Mouse (Mus musculus): ENCODE measurements around the gene Zc3h10. TPM values are rescaled to one million over a fixed set of nuclear protein-coding genes. Genes with fewer than 3 reads are reported as not detected.
"Not testable (repeated sequence)": the region's sequence is repeated elsewhere in the genome, so short reads cannot be mapped to it uniquely, and the experiment has no call there.

Zc3h10 gene
- polyA plus RNA-seq, 1 experiment from 2014 or later, result 15.4 TPM

DNA sequence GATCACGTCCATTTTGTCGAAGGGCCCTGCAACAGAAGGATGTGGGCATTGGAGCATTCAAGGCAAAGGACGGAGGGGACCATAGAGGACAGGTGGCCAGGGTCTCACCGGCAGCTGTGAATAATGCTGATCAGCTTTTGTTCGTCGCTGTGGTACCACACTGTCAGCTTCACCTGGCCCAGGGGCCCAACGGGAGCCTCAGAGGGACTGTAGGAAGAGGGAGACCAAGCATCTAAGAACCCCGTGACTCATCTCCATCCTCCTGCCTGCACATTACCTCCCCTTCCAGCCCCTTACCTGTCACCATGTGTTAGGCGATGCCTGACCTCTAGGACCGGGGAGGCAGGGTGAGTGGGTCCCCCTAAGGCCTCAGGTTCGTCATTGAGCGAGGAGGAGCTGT, 35.8 kb downstream of the Zc3h10 start:
- Histone ChIP-seq H3K4me3 (no peak overlapping the region), H3K36me3 (peaks cover 33% of the 10 kb centered on the region), H3K4me1 (peaks cover 5% of the 10 kb centered on the region; the same call in 1 of the 2 replicates), H3K9me3 (replicated peaks) (no peaks in the 10 kb centered on the region), H3K27me3 (ENCODE audit: low read depth, poor library complexity, severe bottlenecking) (peaks cover 20% of the 10 kb centered on the region), H3K27ac (replicated peaks) (no peak overlapping the region)
- WGBS, result 80% methylated on average over 12 of the region's 12 CpGs
- DNase-seq (ENCODE audit: low spot score), result no peak

DNA sequence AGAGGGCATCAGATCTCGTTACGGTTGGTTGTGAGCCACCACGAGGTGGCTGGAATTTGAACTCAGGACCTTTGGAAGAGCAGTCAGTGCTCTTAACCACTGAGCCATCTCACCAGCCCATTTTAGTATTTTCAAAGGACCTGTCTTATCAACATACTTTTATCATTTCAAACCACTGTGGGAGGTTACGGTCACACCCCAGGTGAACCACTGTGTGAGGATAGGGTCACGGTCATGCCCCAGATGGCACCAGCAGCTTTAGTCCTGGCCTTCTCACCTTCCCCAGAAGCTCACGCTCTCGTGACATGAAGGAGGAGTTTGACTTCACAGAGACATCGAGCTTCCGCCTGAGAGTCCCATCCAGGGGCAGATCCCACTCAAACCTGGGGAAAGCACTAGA, 36.4 kb downstream of the Zc3h10 start:
- 93% methylated on average over 9 of the region's 9 CpGs for WGBS
- peaks cover 33% of the 10 kb centered on the region for H3K36me3 ChIP-seq
- peaks cover 4% of the 10 kb centered on the region; the same call in 1 of the 2 replicates for H3K4me1 ChIP-seq
- DNase-seq (ENCODE audit: low spot score), result no peak
- peaks cover 15% of the 10 kb centered on the region for H3K27me3 ChIP-seq (ENCODE audit: low read depth, poor library complexity, severe bottlenecking)
- no peak overlapping the region for H3K4me3 ChIP-seq
- no peaks in the 10 kb centered on the region for H3K9me3 ChIP-seq (replicated peaks)
- no peak overlapping the region for H3K27ac ChIP-seq (replicated peaks)

DNA sequence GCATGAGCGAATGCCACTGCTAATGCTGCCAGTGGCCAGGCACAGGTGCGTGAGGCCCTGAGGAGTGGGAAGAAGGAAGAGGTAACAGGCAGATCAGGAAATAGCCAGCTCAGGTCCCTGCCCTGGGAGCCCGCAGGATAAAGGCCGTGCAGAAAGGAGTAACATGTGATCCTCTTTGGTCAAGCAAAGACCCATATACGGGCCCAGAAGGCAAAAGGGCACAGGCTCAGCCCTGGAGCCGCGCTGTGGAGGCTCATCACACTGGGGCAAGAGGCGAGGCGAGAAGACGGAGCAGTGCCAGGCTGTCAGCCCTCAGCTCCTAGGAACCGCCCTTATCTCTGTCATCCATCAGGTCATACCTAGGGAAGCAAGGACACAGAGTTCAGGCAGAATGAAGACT, 37.3 kb downstream of the Zc3h10 start:
- Histone ChIP-seq H3K9me3 (replicated peaks) (no peaks in the 10 kb centered on the region), H3K27me3 (ENCODE audit: low read depth, poor library complexity, severe bottlenecking) (peaks cover 6% of the 10 kb centered on the region), H3K27ac (replicated peaks) (no peak overlapping the region), H3K4me3 (no peak overlapping the region; the same call in 1 of the 2 replicates), H3K36me3 (peaks cover 32% of the 10 kb centered on the region), H3K4me1 (no peaks in the 10 kb centered on the region)
- DNase-seq (ENCODE audit: low spot score), result no peak
- WGBS, result 89% methylated on average over 11 of the region's 11 CpGs

DNA sequence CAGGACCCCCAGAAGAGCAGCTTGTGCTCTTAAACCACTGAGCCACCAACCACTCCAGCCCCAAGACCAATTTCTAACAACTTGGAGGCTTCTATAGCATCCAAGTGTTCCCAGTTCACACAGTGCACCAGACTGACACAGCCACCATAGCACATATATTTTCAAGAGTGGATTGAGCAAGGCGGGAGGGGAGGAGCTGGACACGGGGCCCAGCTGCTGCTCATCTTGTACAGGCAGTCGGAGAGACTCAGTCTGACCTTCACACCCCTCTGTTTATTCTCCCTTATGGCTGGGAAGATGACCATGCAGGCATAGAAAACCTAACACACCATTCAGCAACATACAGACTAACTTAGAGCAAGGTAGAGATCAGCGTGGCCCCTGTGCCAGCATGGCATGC, 37.7 kb downstream of the Zc3h10 start:
- peaks cover 27% of the 10 kb centered on the region for H3K36me3 ChIP-seq
- DNase-seq (ENCODE audit: low spot score), result no peak
- no peak overlapping the region for H3K27ac ChIP-seq (replicated peaks)
- H3K4me1 ChIP-seq, result no peaks in the 10 kb centered on the region
- 91% methylated on average over 4 of the region's 4 CpGs for WGBS
- H3K9me3 ChIP-seq (replicated peaks), result no peaks in the 10 kb centered on the region
- peaks cover 1% of the 10 kb centered on the region for H3K27me3 ChIP-seq (ENCODE audit: low read depth, poor library complexity, severe bottlenecking)
- no peak overlapping the region for H3K4me3 ChIP-seq

DNA sequence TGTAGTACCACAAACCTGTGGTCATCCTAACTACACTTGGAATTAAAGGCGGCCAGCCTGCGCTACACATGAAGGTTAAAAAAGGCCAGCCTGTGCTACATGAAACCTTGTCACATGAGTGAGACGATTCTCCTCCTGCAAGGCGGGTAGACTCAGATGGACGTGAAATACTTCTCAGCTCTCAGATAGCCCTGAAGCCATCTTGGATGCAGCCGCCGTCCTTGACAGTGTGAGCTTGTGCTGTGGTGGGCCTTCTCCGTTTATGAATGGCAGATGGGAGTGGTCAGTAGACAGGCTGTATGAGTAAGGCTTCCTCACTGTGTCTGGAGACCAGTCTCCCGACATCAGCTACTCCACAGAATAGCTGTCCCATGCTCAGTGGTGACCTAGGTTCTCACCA, 38.4 kb downstream of the Zc3h10 start:
- Histone ChIP-seq H3K4me3 (no peak overlapping the region), H3K9me3 (replicated peaks) (no peaks in the 10 kb centered on the region), H3K27ac (replicated peaks) (no peak overlapping the region), H3K27me3 (ENCODE audit: low read depth, poor library complexity, severe bottlenecking) (no peaks in the 10 kb centered on the region), H3K4me1 (no peaks in the 10 kb centered on the region), H3K36me3 (peaks cover 26% of the 10 kb centered on the region)
- DNase-seq (ENCODE audit: low spot score), result no peak
- WGBS, result 94% methylated on average over 9 of the region's 9 CpGs

DNA sequence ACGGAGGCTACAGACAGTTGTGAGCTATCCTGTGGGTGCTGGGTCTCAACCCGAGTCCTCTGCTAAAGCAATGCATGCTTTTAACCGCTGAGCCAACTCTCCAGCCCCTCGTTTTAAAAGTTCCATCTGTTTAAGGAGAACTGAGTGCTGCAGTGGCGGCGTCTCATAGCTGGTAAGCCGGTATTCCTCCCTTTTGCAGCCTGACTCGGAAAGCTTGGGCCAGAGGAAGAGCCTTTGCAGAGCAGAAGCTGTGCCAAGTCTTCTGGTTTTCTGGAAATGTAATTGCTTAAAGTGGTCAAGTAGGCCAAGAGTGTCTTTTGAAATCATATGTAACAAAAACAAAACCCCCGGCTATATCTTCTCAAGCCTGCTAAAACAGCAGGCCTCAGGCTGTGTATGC, 39.3 kb downstream of the Zc3h10 start:
- no peak for DNase-seq (ENCODE audit: low spot score)
- peaks cover 26% of the 10 kb centered on the region for H3K36me3 ChIP-seq
- no peak overlapping the region for H3K27ac ChIP-seq (replicated peaks)
- H3K27me3 ChIP-seq (ENCODE audit: low read depth, poor library complexity, severe bottlenecking), result no peaks in the 10 kb centered on the region
- 88% methylated on average over 9 of the region's 9 CpGs for WGBS
- H3K9me3 ChIP-seq (replicated peaks), result no peaks in the 10 kb centered on the region
- H3K4me1 ChIP-seq, result no peaks in the 10 kb centered on the region
- no peak overlapping the region for H3K4me3 ChIP-seq

DNA sequence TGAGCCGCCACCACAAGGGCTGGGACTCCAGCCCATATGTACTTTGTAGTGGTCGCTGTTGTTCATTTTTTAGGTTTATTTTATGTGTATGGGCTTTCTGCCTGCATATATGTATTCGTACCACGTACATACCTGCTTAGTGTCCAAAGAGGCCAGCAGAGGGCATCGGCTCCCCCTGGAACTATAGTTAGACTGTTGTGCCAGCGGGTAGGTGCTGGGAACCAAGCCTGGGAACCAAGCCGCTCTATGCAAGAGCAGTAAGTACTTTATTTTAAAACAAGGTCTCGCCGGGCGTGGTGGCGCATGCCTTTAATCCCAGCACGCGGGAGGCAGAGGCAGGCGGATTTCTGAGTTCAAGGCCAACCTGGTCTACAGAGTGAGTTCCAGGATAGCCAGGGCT, 41.6 kb downstream of the Zc3h10 start:
- 94% methylated on average over 14 of the region's 14 CpGs for WGBS

DNA sequence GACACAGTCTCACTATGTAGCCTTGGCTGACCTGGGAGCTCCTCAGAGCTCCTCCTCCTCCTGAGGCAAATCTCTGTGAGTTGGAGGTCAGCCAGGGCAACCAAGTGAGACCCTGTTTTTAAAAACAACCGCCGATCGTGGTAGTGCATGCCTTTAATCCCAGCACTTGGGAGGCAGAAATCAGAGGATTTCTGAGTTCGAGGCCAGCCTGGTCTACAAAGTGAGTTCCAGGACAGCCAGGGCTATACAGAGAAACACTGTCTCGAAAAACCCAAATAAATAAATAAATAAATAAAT, 42.3 kb downstream of the Zc3h10 start:
- H3K36me3 ChIP-seq, result peaks cover 11% of the 10 kb centered on the region; the same call in 1 of the 2 replicates
- not testable (repeated sequence) for DNase-seq (ENCODE audit: low spot score); H3K27ac ChIP-seq (replicated peaks); H3K4me3 ChIP-seq; H3K9me3 ChIP-seq (replicated peaks); H3K27me3 ChIP-seq (ENCODE audit: low read depth, poor library complexity, severe bottlenecking); H3K4me1 ChIP-seq
- 83% methylated on average over 5 of the region's 5 CpGs for whole genome bisulfite sequencing

More for the DNA sequence above, 41.6 kb downstream of the Zc3h10 start:
- H3K4me1 ChIP-seq, result no peaks in the 10 kb centered on the region
- H3K9me3 ChIP-seq (replicated peaks), result no peaks in the 10 kb centered on the region
- H3K27me3 ChIP-seq (ENCODE audit: low read depth, poor library complexity, severe bottlenecking), result no peaks in the 10 kb centered on the region
- H3K27ac ChIP-seq (replicated peaks), result no peak overlapping the region
- no peak overlapping the region for H3K4me3 ChIP-seq
- no peak for DNase-seq (ENCODE audit: low spot score)
- peaks cover 15% of the 10 kb centered on the region; the same call in 1 of the 2 replicates for H3K36me3 ChIP-seq

DNA sequence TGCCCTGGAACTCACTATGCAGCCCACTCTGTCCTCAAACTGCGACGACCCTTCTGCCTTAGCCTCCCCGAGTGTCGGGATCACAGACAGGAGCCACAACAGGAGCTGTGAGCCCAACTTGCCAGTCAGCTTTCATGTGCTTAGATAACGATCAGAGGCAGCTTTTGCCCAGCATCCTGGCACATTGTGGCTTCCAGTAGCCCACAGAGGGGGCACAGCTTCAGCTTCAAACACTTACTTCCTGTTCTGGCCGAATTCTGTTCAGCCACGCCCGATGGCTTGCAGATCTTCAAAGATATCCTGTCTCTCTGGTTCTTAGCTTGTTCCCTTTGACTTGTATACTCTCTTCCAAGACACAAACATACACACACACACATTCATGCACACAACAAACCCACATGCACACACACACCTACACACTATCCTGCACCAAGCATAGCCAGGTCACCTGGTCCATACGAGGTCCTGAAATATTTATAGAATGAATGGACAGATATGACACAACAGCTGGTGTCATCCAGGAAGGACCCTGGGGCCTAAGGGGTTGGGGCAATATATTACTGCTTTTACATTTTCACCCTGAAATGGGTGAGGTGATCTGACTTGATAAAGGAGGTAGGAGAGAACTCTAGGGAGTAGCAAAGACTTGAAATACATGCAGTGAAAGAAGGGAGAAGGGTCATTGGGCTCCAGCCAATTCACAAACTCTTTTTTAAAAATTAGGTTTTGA, 42.8 kb downstream of the Zc3h10 start:
- 85% methylated on average over 9 of the region's 9 CpGs for WGBS
- Histone ChIP-seq H3K27ac (replicated peaks) (no peak overlapping the region), H3K4me1 (no peaks in the 10 kb centered on the region; the same call in 1 of the 2 replicates), H3K27me3 (ENCODE audit: low read depth, poor library complexity, severe bottlenecking) (no peaks in the 10 kb centered on the region), H3K4me3 (peak overlapping the region; percentile 9; the same call in 1 of the 2 replicates), H3K36me3 (peaks cover 6% of the 10 kb centered on the region; the same call in 1 of the 2 replicates), H3K9me3 (replicated peaks) (no peaks in the 10 kb centered on the region)
- no peak for DNase-seq (ENCODE audit: low spot score)

DNA sequence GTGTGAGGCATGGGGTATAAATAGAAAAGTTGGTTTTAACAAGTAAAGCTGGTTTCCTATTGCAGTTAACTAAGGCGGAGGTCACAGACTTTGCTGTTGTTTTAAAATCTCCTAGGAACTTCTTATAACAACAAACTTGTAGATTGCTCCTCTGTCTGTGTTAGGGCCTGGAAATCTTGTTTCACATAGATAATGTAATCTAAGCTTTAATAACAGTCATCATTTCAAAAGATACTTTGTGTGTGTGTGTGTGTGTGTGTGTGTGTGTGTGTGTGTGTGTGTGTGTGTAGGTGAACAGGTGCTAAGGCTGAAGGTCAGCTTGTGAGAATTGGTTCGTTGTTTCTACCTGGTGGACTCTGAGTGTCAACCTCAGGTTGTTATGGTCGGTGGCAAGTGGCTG, 43.6 kb downstream of the Zc3h10 start:
- 86% methylated on average over 3 of the region's 3 CpGs for WGBS
- H3K27me3 ChIP-seq (ENCODE audit: low read depth, poor library complexity, severe bottlenecking), result no peaks in the 10 kb centered on the region
- no peaks in the 10 kb centered on the region for H3K9me3 ChIP-seq (replicated peaks)
- H3K36me3 ChIP-seq, result 0 out of 2 replicates have a peak, but pooled peaks cover 4% of the 10 kb centered on the region
- no peak overlapping the region for H3K4me3 ChIP-seq
- peaks cover 6% of the 10 kb centered on the region for H3K4me1 ChIP-seq
- H3K27ac ChIP-seq (replicated peaks), result no peak overlapping the region
- DNase-seq (ENCODE audit: low spot score), result no peak

DNA sequence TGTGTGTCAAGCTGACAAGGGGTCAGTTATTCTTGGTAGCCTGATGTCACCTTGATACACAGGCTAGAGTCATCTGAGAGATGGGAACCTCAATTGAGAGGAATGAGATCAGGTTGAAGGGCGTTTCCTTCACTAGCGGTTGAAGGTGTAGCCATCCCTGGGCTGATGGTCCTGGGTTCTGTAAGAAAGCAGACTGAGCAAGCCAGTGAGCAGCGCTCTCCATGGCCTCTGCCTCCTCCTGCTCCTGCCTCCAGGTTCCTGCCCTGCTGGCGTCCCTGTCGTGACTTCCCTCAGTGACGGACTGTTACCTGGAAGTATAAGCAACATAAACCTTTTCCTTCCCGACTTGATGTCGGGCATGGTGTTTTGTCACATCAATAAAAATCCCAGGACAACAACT, 44.0 kb downstream of the Zc3h10 start:
- Histone ChIP-seq H3K4me1 (peaks cover 6% of the 10 kb centered on the region), H3K36me3 (0 out of 2 replicates have a peak, but pooled peaks cover 4% of the 10 kb centered on the region), H3K9me3 (replicated peaks) (no peaks in the 10 kb centered on the region), H3K4me3 (no peak overlapping the region), H3K27ac (replicated peaks) (no peak overlapping the region), H3K27me3 (ENCODE audit: low read depth, poor library complexity, severe bottlenecking) (no peaks in the 10 kb centered on the region)
- DNase-seq (ENCODE audit: low spot score), result no peak
- whole genome bisulfite sequencing, result 83% methylated on average over 8 of the region's 8 CpGs

DNA sequence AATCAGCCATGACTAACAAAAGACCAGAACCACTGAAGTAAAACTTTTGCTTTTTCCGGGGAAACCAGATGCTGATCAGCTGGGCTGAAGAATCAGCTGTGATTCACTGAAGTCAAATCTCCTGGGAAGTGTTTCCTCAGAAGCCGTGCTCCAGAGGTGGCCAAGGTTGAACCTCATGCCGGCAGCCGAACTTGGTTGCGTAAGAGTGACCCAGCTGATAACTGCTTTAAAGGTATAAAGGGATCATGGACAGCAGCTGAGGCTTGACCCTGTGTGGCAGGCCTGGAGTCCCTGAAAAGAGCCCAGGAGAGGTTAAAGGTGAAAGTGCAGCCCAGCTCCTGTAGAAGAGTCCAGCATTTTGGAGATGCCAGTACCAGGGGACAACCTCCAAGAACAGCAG, 45.2 kb downstream of the Zc3h10 start:
- DNase-seq (ENCODE audit: low spot score), result no peak
- 0 out of 2 replicates have a peak, but pooled peaks cover 4% of the 10 kb centered on the region for H3K36me3 ChIP-seq
- no peaks in the 10 kb centered on the region for H3K9me3 ChIP-seq (replicated peaks)
- peaks cover under 1% of the 10 kb centered on the region; the same call in 1 of the 2 replicates for H3K27me3 ChIP-seq (ENCODE audit: low read depth, poor library complexity, severe bottlenecking)
- 78% methylated on average over 5 of the region's 5 CpGs for WGBS
- no peak overlapping the region for H3K27ac ChIP-seq (replicated peaks)
- peaks cover 18% of the 10 kb centered on the region for H3K4me1 ChIP-seq
- H3K4me3 ChIP-seq, result no peak overlapping the region

DNA sequence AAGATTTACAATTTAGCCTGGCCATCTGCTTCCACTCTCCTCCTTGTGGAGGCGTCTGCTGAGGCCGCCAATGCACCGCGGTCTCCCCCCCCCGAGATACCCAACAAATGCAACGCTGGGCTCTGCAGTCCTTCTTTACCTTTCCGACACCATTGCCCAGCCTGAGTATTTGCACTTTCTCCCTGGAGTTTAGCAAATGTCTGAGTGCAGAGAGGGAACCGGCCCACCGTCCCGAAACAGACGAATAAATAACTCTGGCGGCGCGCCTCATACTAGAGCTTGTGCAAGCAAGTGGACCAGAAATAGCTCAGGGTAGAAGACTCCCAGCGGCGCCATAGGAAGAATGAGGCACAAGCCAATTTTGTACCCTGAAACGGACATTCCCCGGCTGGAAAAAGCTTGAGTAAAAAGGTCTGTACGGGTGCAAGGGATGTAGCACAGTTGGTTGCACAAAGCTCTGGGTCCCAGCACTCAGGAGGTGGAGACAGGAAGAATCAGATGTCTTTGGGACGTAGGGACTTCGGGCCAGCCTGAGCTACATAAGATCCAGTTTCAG, 48.4 kb downstream of the Zc3h10 start:
- 3% methylated on average over 21 of the region's 21 CpGs for whole genome bisulfite sequencing

More for the DNA sequence above, 48.4 kb downstream of the Zc3h10 start:
- H3K27ac ChIP-seq (replicated peaks), result peak overlapping the region; percentile 84
- peak; percentile 60 for DNase-seq (ENCODE audit: low spot score)
- H3K9me3 ChIP-seq (replicated peaks), result no peaks in the 10 kb centered on the region
- H3K4me1 ChIP-seq, result peaks cover 40% of the 10 kb centered on the region
- peak overlapping the region; percentile 67 for H3K4me3 ChIP-seq
- H3K36me3 ChIP-seq, result no peaks in the 10 kb centered on the region
- H3K27me3 ChIP-seq (ENCODE audit: low read depth, poor library complexity, severe bottlenecking), result peaks cover 14% of the 10 kb centered on the region
